Mouse (Mus musculus): ENCODE results near the gene Mmp14.

The Mmp14 gene

GRCm38 (mm10) chr14:54433941-54434531, 2.6 kb downstream of the Mmp14 start:
- no peak for DNase-seq (ENCODE audit: low read depth, low spot score)

GRCm38 (mm10) chr14:54435194-54435918, 3.9 kb downstream of the Mmp14 start:
- DNase-seq (ENCODE audit: low read depth, low spot score): no peak

GRCm38 (mm10) chr14:54439155-54439554, 7.7 kb downstream of the Mmp14 start:
- no peak for DNase-seq (ENCODE audit: low read depth, low spot score)

- DNase-seq (ENCODE audit: low read depth, low spot score): no peak
Measured at GRCm38 (mm10) chr14:54439610-54440009, 8.2 kb downstream of the Mmp14 start.

GRCm38 (mm10) chr14:54440538-54440937, 9.1 kb downstream of the Mmp14 start:
- no peak for DNase-seq (ENCODE audit: low read depth, low spot score)

GRCm38 (mm10) chr14:54441365-54441764, 10.0 kb downstream of the Mmp14 start:
- peak; percentile 72 for DNase-seq (ENCODE audit: low read depth, low spot score)

GRCm38 (mm10) chr14:54442548-54442947, 11.1 kb downstream of the Mmp14 start:
- DNase-seq (ENCODE audit: low read depth, low spot score): no peak

- no peak for DNase-seq (ENCODE audit: low read depth, low spot score)
Measured at GRCm38 (mm10) chr14:54443196-54443595, 11.8 kb downstream of the Mmp14 start.

- no peak for DNase-seq (ENCODE audit: low read depth, low spot score)
Measured at GRCm38 (mm10) chr14:54443712-54444618, 12.6 kb downstream of the Mmp14 start.

GRCm38 (mm10) chr14:54445476-54445875, 14.1 kb downstream of the Mmp14 start:
- no peak for DNase-seq (ENCODE audit: low read depth, low spot score)

- no peak for DNase-seq (ENCODE audit: low read depth, low spot score)
Measured at GRCm38 (mm10) chr14:54453566-54453965, 22.2 kb downstream of the Mmp14 start.

- DNase-seq (ENCODE audit: low read depth, low spot score): no peak
Measured at GRCm38 (mm10) chr14:54454669-54455528, 23.5 kb downstream of the Mmp14 start.

GRCm38 (mm10) chr14:54457907-54458569, 26.6 kb downstream of the Mmp14 start:
- no peak for DNase-seq (ENCODE audit: low read depth, low spot score)

- no peak for DNase-seq (ENCODE audit: low read depth, low spot score)
Measured at GRCm38 (mm10) chr14:54462146-54462545, 30.7 kb downstream of the Mmp14 start.

- DNase-seq (ENCODE audit: low read depth, low spot score): no peak
Measured at GRCm38 (mm10) chr14:54463108-54463958, 31.9 kb downstream of the Mmp14 start.

- DNase-seq (ENCODE audit: low read depth, low spot score): peak; percentile 93
Measured at GRCm38 (mm10) chr14:54463959-54464292, 32.5 kb downstream of the Mmp14 start, which contains the start of gene Lrp10. TSS of gene Lrp10 (plus strand) at chr14:54464137.

GRCm38 (mm10) chr14:54464293-54465005, 33.0 kb downstream of the Mmp14 start:
- peak; percentile 93 for DNase-seq (ENCODE audit: low read depth, low spot score)

GRCm38 (mm10) chr14:54471467-54471866, 40.1 kb downstream of the Mmp14 start:
- no peak for DNase-seq (ENCODE audit: low read depth, low spot score)

- DNase-seq (ENCODE audit: low read depth, low spot score): no peak
Measured at GRCm38 (mm10) chr14:54472671-54473070, 41.3 kb downstream of the Mmp14 start.
